14 mouse cellular contexts compared by ENCODE assay signal in the genomic region with DNA sequence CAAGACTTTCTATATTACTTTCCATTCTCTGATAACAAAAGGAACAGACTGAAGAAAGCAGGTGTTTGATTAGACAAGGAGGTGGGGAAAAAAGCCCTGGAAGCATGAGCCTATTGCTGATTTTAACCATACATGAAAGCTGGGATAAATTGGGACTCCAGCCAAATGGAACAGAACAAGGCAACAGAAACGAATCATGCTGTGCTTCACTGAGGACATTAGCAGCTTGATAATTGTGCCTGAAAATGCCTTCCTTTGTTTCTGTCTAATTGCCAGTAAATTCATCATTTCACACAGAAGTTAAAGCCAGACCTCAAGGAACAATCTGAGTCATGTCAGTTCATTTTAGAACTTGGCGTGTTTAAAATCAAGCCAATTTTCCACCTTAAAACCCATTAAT.
DNase-seq lines count a peak whose midpoint lies in the region; ATAC-seq and TF ChIP-seq lines count a peak whose summit lies in the region.
"Had no signal": no experiment of that assay in that cellular context is flagged by ENCODE, and none has a peak within 500 bp of the region (broad histone marks: within the 10 kb centered on the region; RNA-seq: fewer than 3 reads in every experiment).

No protein-coding gene starts in this region.

- no peak overlapping the region for H3K27ac ChIP-seq in forebrain, embryonic 16.5 days (ENCODE audit: low read length)
- H3K27ac ChIP-seq in thymus, adult 2 months (ENCODE audit: control insufficient read depth, insufficient read depth, low read length) = no peak overlapping the region
- H3K27ac ChIP-seq: liver, embryonic 15.5 days had no signal

- ATAC-seq in forebrain, embryonic 16.5 days = peak; percentile 90
- ATAC-seq: Patski had no signal

- H3K4me3 ChIP-seq in forebrain, embryonic 16.5 days (replicated peaks; ENCODE audit: low read length) = no peak overlapping the region
- H3K4me3 ChIP-seq in thymus, adult 2 months (ENCODE audit: control insufficient read depth, insufficient read depth, low read length) = no peak overlapping the region
- H3K4me3 ChIP-seq: liver, embryonic 15.5 days; myocyte had no signal

- no peak for TF ChIP-seq CTCF in thymus, adult 2 months (IDR thresholded peaks at IDR 0.05; ENCODE audit: borderline replicate concordance, control insufficient read depth, extremely low read depth, insufficient read depth, low read length, poor library complexity)

- no peaks in the 10 kb centered on the region for H3K9me3 ChIP-seq in forebrain, embryonic 16.5 days (ENCODE audit: control insufficient read depth, low read length)
- H3K9me3 ChIP-seq: liver, embryonic 15.5 days had no signal

- intact Hi-C loops in left cerebral cortex, postnatal 4 days (cut with DNase I) = no loop called here

- no peak for TF ChIP-seq POLR2A in thymus, adult 2 months (IDR thresholded peaks at IDR 0.05; ENCODE audit: control insufficient read depth, extremely low read depth, insufficient read depth, low read length, poor library complexity)

- no peak overlapping the region for H3K9ac ChIP-seq in forebrain, embryonic 16.5 days (replicated peaks; ENCODE audit: low read depth, low read length)
- H3K9ac ChIP-seq: liver, embryonic 15.5 days had no signal

- H3K4me1 ChIP-seq in forebrain, embryonic 16.5 days (replicated peaks; ENCODE audit: control insufficient read depth, insufficient read depth, low read length) = 0 out of 2 replicates have a peak, but pooled peaks cover 2% of the 10 kb centered on the region
- H3K4me1 ChIP-seq in thymus, adult 2 months (replicated peaks; ENCODE audit: control insufficient read depth, insufficient read depth, low read length) = no peaks in the 10 kb centered on the region
- H3K4me1 ChIP-seq: liver, embryonic 15.5 days had no signal

- H3K36me3 ChIP-seq in forebrain, embryonic 16.5 days (ENCODE audit: control insufficient read depth, insufficient read depth) = no peaks in the 10 kb centered on the region
- no peaks in the 10 kb centered on the region for H3K36me3 ChIP-seq in thymus, adult 2 months (ENCODE audit: control insufficient read depth, insufficient read depth, low read length)
- H3K36me3 ChIP-seq: liver, embryonic 15.5 days had no signal

- no peaks in the 10 kb centered on the region for H3K27me3 ChIP-seq in forebrain, embryonic 16.5 days (replicated peaks; ENCODE audit: control insufficient read depth, insufficient read depth, low read length)
- H3K27me3 ChIP-seq in thymus, adult 2 months (ENCODE audit: control insufficient read depth, insufficient read depth, low read length) = no peaks in the 10 kb centered on the region
- H3K27me3 ChIP-seq: CH12.LX; liver, embryonic 15.5 days; Patski had no signal

- 8% methylated on average over 2 of the region's 2 CpGs for WGBS in forebrain, embryonic 16.5 days
- WGBS in thymus, adult 2 months = 85% methylated on average over 2 of the region's 2 CpGs

- H3K4me2 ChIP-seq in forebrain, embryonic 16.5 days (ENCODE audit: low read length) = no peak overlapping the region
- H3K4me2 ChIP-seq: liver, embryonic 15.5 days had no signal

- peak; percentile 39 for DNase-seq in left cerebral cortex, postnatal 4 days
- DNase-seq in left cerebral cortex, adult 18-20 months (ENCODE audit: low spot score in 2 of 2) = no peak
- peak; percentile 59 to 68 for DNase-seq in cerebellum, postnatal 10 days
- peak; percentile 2 for DNase-seq in retina, adult 2 months (ENCODE audit: low read depth, low spot score)
- no peak for DNase-seq in thymus, adult 2 months
- no peak for DNase-seq in right cerebral cortex, postnatal 36 days (ENCODE audit: low spot score in 2 of 2)
- DNase-seq: gastrocnemius, postnatal 25 days; kidney, postnatal 10 days; right cerebral cortex, adult 18-20 months had no signal

Comparison
In these comparisons a context has a peak if more than half of its experiments do, and no peak if none do; other contexts are left out.
1. DNase-seq: peak in left cerebral cortex, postnatal 4 days (single experiment), cerebellum, postnatal 10 days (2 of 2) and retina, adult 2 months (single experiment); none in left cerebral cortex, adult 18-20 months (0 of 2), thymus, adult 2 months (single experiment) and right cerebral cortex, postnatal 36 days (0 of 2).